ENCODE assay signal across 8 mouse cellular contexts in the genomic region with DNA sequence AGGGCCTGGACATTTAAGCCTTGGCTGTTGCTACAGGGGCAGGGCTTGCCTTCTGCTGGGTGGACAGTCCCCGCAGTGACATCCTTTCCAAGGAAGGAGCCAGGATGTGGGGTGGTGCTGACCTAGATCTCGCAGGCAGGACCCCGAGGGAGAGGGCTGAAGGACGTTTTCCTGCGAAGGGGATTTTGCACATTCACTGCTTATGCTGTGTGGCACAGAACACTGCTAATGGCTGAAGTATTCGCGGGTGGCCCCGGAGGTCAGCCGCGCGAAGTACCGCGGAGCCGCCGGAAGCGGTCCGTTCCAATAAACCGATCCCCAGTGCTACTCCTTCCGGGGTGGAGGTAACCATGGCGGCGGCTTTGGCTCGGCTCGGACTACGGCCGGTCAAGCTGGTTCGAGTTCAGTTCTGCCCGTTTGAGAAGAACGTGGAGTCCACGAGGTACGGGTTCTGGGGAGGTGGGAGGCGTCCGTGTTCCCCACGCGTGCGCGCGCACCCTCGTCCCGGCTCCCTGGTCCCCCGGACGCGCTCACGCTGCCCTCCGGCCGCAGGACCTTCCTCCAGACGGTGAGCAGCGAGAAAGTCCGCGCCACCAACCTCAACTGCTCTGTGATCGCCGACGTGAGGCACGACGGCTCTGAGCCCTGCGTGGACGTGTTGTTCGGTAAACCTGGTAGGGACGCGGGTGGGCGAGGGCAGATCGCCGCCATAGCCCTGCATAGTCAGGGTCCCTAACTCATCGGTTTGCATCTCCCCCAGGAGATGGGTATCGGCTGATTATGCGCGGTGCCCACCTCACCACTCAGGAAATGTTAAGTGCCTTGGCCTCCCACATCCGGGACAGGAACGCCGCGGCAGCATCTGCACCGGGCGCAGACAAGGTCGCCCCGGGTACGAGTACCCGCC. TPM values are rescaled to one million over a fixed set of nuclear protein-coding genes. Genes with fewer than 3 reads are reported as not detected.
A peak's percentile ranks its signal among the peaks of the same experiment; 100 is the strongest.
DNase-seq lines count a peak whose midpoint lies in the region; TF ChIP-seq lines count a peak whose summit lies in the region.

Mrpl53 (plus strand) TSS at position 279 of the 907 bp plus-strand sequence.

- H3K9me3 ChIP-seq in megakaryocyte, embryonic 14.5 days = no peaks in the 10 kb centered on the region

- DNase-seq in T-cell, adult 2 months (ENCODE audit: low spot score) = peak; percentile 63
- peak; percentile 83 for DNase-seq in gastrocnemius, postnatal 14 days
- DNase-seq in induced T-regulatory cell, adult 2 months (ENCODE audit: low read depth) = peak; percentile 81
- DNase-seq in left cerebral cortex, postnatal 10 days (ENCODE audit: extremely low spot score in 1 of 2, low spot score in 2 of 2) = peak in 1 of 2 experiments; percentile 88
- peak; percentile 81 to 83 for DNase-seq in right cerebral cortex, adult 2 months (ENCODE audit: low spot score in 2 of 2)
- DNase-seq in urinary bladder, adult 2 months (ENCODE audit: low spot score) = peak; percentile 80

- H3K4me3 ChIP-seq in cortical plate, adult 2 months (ENCODE audit: insufficient read depth, low read length) = peak within 1 kb of the TSS; percentile 98
- H3K4me3 ChIP-seq in megakaryocyte, embryonic 14.5 days (replicated peaks) = peak within 1 kb of the TSS; percentile 100

- peak; percentile 88 for TF ChIP-seq POLR2A in cortical plate, adult 2 months (IDR thresholded peaks at IDR 0.05; ENCODE audit: extremely low read depth, insufficient read depth, low read length)

- peaks cover 52% of the 10 kb centered on the region for H3K36me3 ChIP-seq in megakaryocyte, embryonic 14.5 days (replicated peaks; ENCODE audit: low read length)

- peaks cover 5% of the 10 kb centered on the region for H3K4me1 ChIP-seq in cortical plate, adult 2 months (ENCODE audit: control insufficient read depth, insufficient read depth, low read length)
- H3K4me1 ChIP-seq in megakaryocyte, embryonic 14.5 days = peaks cover 61% of the 10 kb centered on the region

- intact Hi-C loops in gastrocnemius, postnatal 14 days (cut with DNase I; ENCODE audit: low total_unique reads) = no loop called here
- intact Hi-C loops in left cerebral cortex, postnatal 10 days (cut with DNase I) = no loop called here

- no peak for TF ChIP-seq CTCF in cortical plate, adult 2 months (IDR thresholded peaks at IDR 0.05; ENCODE audit: extremely low read depth, insufficient read depth, low read length)

- no peaks in the 10 kb centered on the region for H3K27me3 ChIP-seq in megakaryocyte, embryonic 14.5 days (replicated peaks)

- peak within 1 kb of the TSS; percentile 84 for H3K27ac ChIP-seq in cortical plate, adult 2 months (ENCODE audit: insufficient read depth, low read length)

RNA-seq across cellular contexts. Expression of gene Mrpl53, which starts in this region (rescaled TPM):
- 95.3 and 98.0 TPM in 2 replicates for polyA plus RNA-seq in cortical plate, adult 2 months (2012; rRNA removed)
- 100 to 1,000 TPM; 100 to 117 TPM for total RNA-seq in gastrocnemius, postnatal 14 days (2021)
- 10 to 100 TPM; 58.7 to 63.5 TPM for total RNA-seq in left cerebral cortex, postnatal 10 days (2021)
- 9.6 and 78.7 TPM in 2 replicates for polyA plus RNA-seq in megakaryocyte, embryonic 14.5 days (2012; ENCODE audit: insufficient read depth, low replicate concordance)
- polyA plus RNA-seq in urinary bladder, adult 2 months (2012; rRNA removed) = 64.9 and 84.8 TPM in 2 replicates
